Mouse (Mus musculus): ENCODE results near the gene Ndufs7. TPM values are rescaled to one million over a fixed set of nuclear protein-coding genes. Genes with fewer than 3 reads are reported as not detected.

Ndufs7 gene
- polyA plus RNA-seq, 1 experiment from 2014 or later, result 355 TPM

- H3K27ac ChIP-seq (ENCODE audit: low read length), result no peak overlapping the region
- no peaks in the 10 kb centered on the region for H3K9me3 ChIP-seq (ENCODE audit: control insufficient read depth, low read depth, low read length)
- no peak overlapping the region for H3K4me3 ChIP-seq (ENCODE audit: low read depth, low read length)
- no peak for ATAC-seq (ENCODE audit: insufficient number of reproducible peaks, insufficient read depth, low FRiP score, low read depth)
- H3K9ac ChIP-seq (replicated peaks; ENCODE audit: low read depth, low read length), result no peak overlapping the region; the same call in 1 of the 2 replicates
- WGBS, result 83% methylated on average over 10 of the region's 10 CpGs
- no peak overlapping the region for H3K4me2 ChIP-seq (replicated peaks; ENCODE audit: low read depth, low read length)
- H3K36me3 ChIP-seq (ENCODE audit: control insufficient read depth, insufficient read depth, low read length), result no peaks in the 10 kb centered on the region
- peaks cover 8% of the 10 kb centered on the region; the same call in 1 of the 2 replicates for H3K4me1 ChIP-seq (ENCODE audit: control insufficient read depth, insufficient read depth, low read length)
- H3K27me3 ChIP-seq (ENCODE audit: control insufficient read depth, insufficient read depth, low read length), result peaks cover 45% of the 10 kb centered on the region
These were observed 52.5 kb downstream of the Ndufs7 start for GRCm38 (mm10) chr10:80301256-80302081.

DNA sequence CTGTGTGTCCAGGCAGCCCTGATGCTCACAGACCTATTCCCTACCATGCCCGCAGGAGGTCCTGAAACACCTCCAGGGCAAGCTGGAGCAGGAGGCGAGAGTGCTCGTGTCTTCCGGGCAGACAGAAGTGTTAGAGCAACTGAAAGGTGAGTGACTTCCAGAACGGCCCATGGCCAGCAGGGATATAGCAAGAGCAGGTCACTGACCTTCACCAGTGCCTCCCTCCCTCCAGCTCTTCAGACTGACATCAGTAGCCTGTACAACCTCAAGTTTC is 53.1 kb downstream of the Ndufs7 start:
- WGBS, result 52% methylated on average over 5 of the region's 5 CpGs
- H3K9me3 ChIP-seq (ENCODE audit: control insufficient read depth, low read depth, low read length), result no peaks in the 10 kb centered on the region
- no peaks in the 10 kb centered on the region for H3K36me3 ChIP-seq (ENCODE audit: control insufficient read depth, insufficient read depth, low read length)
- no peak for ATAC-seq (ENCODE audit: insufficient number of reproducible peaks, insufficient read depth, low FRiP score, low read depth)
- H3K4me3 ChIP-seq (ENCODE audit: low read depth, low read length), result no peak overlapping the region
- H3K27me3 ChIP-seq (ENCODE audit: control insufficient read depth, insufficient read depth, low read length), result peaks cover 45% of the 10 kb centered on the region
- peaks cover 8% of the 10 kb centered on the region; the same call in 1 of the 2 replicates for H3K4me1 ChIP-seq (ENCODE audit: control insufficient read depth, insufficient read depth, low read length)
- no peak overlapping the region for H3K27ac ChIP-seq (ENCODE audit: low read length)
- H3K4me2 ChIP-seq (replicated peaks; ENCODE audit: low read depth, low read length), result no peak overlapping the region; the same call in 1 of the 2 replicates
- no peak overlapping the region for H3K9ac ChIP-seq (replicated peaks; ENCODE audit: low read depth, low read length)

DNA sequence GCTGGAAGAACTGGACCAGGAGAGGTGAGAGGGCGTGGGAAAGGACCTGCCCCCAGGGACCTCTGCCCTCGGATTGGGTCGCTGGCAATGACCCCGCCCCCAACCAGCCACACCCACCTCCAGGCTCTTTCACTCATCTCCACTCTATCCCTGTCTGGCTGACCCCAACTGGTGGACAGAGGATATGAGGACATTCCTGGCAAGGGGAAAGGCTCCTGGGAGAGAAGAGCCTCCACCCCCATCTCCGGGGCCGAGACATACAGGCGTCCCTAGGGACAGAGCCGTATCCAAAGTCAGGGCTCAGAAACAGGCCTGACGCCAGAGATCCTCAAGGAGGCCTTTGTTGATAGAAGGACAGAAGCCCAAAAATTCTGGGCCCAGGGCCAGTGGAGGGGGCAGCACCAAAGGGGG is 53.6 kb downstream of the Ndufs7 start:
- Histone ChIP-seq H3K4me3 (ENCODE audit: low read depth, low read length) (no peak overlapping the region), H3K9ac (replicated peaks; ENCODE audit: low read depth, low read length) (no peak overlapping the region), H3K4me1 (ENCODE audit: control insufficient read depth, insufficient read depth, low read length) (peaks cover 8% of the 10 kb centered on the region; the same call in 1 of the 2 replicates), H3K4me2 (replicated peaks; ENCODE audit: low read depth, low read length) (no peak overlapping the region; the same call in 1 of the 2 replicates), H3K9me3 (ENCODE audit: control insufficient read depth, low read depth, low read length) (no peaks in the 10 kb centered on the region), H3K27me3 (ENCODE audit: control insufficient read depth, insufficient read depth, low read length) (peaks cover 45% of the 10 kb centered on the region), H3K36me3 (ENCODE audit: control insufficient read depth, insufficient read depth, low read length) (no peaks in the 10 kb centered on the region), H3K27ac (ENCODE audit: low read length) (no peak overlapping the region)
- 15% methylated on average over 9 of the region's 9 CpGs for WGBS
- ATAC-seq (ENCODE audit: insufficient number of reproducible peaks, insufficient read depth, low FRiP score, low read depth), result 0 out of 2 replicates have a peak, but pooled peaks have one; percentile 7

DNA sequence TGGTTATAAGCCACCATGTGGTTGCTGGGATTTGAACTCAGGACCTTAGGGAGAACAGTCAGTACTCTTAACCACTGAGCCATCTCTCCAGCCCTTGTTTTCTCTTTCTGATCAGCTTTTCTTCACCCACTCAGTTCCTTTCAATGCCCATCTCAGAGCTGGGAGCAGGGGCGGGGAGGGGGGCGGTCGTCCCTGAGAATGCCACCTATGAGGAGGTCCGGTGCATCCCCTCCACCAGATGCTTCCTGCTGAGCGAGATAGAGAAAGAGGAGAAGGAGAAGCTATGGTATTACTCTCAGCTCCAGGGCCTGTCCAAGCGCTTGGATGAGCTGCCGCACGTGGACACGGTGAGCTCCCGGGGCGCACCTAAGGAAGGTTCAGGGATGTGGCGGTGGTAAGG is 55.5 kb downstream of the Ndufs7 start:
- Histone ChIP-seq H3K27me3 (ENCODE audit: control insufficient read depth, insufficient read depth, low read length) (peaks cover 31% of the 10 kb centered on the region), H3K27ac (ENCODE audit: low read length) (no peak overlapping the region), H3K9ac (replicated peaks; ENCODE audit: low read depth, low read length) (no peak overlapping the region), H3K4me2 (replicated peaks; ENCODE audit: low read depth, low read length) (no peak overlapping the region), H3K36me3 (ENCODE audit: control insufficient read depth, insufficient read depth, low read length) (no peaks in the 10 kb centered on the region), H3K4me3 (ENCODE audit: low read depth, low read length) (no peak overlapping the region), H3K4me1 (ENCODE audit: control insufficient read depth, insufficient read depth, low read length) (peaks cover 8% of the 10 kb centered on the region; the same call in 1 of the 2 replicates), H3K9me3 (ENCODE audit: control insufficient read depth, low read depth, low read length) (no peaks in the 10 kb centered on the region)
- no peak for ATAC-seq (ENCODE audit: insufficient number of reproducible peaks, insufficient read depth, low FRiP score, low read depth)
- WGBS, result 25% methylated on average over 12 of the region's 12 CpGs

GRCm38 (mm10) chr10:80304862-80305261 is 55.9 kb downstream of the Ndufs7 start:
- H3K27me3 ChIP-seq (ENCODE audit: control insufficient read depth, insufficient read depth, low read length), result peaks cover 27% of the 10 kb centered on the region
- H3K4me2 ChIP-seq (replicated peaks; ENCODE audit: low read depth, low read length), result no peak overlapping the region
- peaks cover 8% of the 10 kb centered on the region; the same call in 1 of the 2 replicates for H3K4me1 ChIP-seq (ENCODE audit: control insufficient read depth, insufficient read depth, low read length)
- H3K36me3 ChIP-seq (ENCODE audit: control insufficient read depth, insufficient read depth, low read length), result no peaks in the 10 kb centered on the region
- no peaks in the 10 kb centered on the region for H3K9me3 ChIP-seq (ENCODE audit: control insufficient read depth, low read depth, low read length)
- no peak overlapping the region for H3K27ac ChIP-seq (ENCODE audit: low read length)
- WGBS, result 9% methylated on average over 25 of the region's 25 CpGs
- H3K4me3 ChIP-seq (ENCODE audit: low read depth, low read length), result no peak overlapping the region
- ATAC-seq (ENCODE audit: insufficient number of reproducible peaks, insufficient read depth, low FRiP score, low read depth), result peak; percentile 24; the same call in 1 of the 2 replicates
- no peak overlapping the region for H3K9ac ChIP-seq (replicated peaks; ENCODE audit: low read depth, low read length)

Small RNA genes lying within 50 kb of the gene (microRNA-seq; reads per million reads assigned to microRNA genes)
- gene Mir6911, result not detected

Other genes with a start within 250 kb of the Ndufs7 start
- gene Arhgap45, start 232.5 kb upstream of the Ndufs7 start, polyA plus RNA-seq (2014; fragmentation: Nextera tagmentation; extraction: Ambion mirVana), result 5.1 and 5.7 TPM in 2 replicates
- gene Polr2e, start 209.3 kb upstream of the Ndufs7 start, polyA plus RNA-seq (2014; fragmentation: Nextera tagmentation; extraction: Ambion mirVana), result 220 TPM in 2 replicates
- gene Gpx4, start 202.0 kb upstream of the Ndufs7 start, polyA plus RNA-seq (2014; fragmentation: Nextera tagmentation; extraction: Ambion mirVana), result 434 and 466 TPM in 2 replicates
- gene Sbno2, start 143.6 kb upstream of the Ndufs7 start, polyA plus RNA-seq (2014; fragmentation: Nextera tagmentation; extraction: Ambion mirVana), result 13.2 and 15.7 TPM in 2 replicates
- 25.2 and 25.9 TPM in 2 replicates for gene Stk11, start 133.3 kb upstream of the Ndufs7 start, polyA plus RNA-seq (2014; fragmentation: Nextera tagmentation; extraction: Ambion mirVana)
- 481 and 531 TPM in 2 replicates for gene Atp5d, start 110.5 kb upstream of the Ndufs7 start, polyA plus RNA-seq (2014; fragmentation: Nextera tagmentation; extraction: Ambion mirVana)
- 7.5 and 10.1 TPM in 2 replicates for gene Cbarp, start 108.3 kb upstream of the Ndufs7 start, polyA plus RNA-seq (2014; fragmentation: Nextera tagmentation; extraction: Ambion mirVana)
- 29.3 and 32.1 TPM in 2 replicates for gene Midn, start 100.8 kb upstream of the Ndufs7 start, polyA plus RNA-seq (2014; fragmentation: Nextera tagmentation; extraction: Ambion mirVana)
- gene Cirbp, start 83.1 kb upstream of the Ndufs7 start, polyA plus RNA-seq (2014; fragmentation: Nextera tagmentation; extraction: Ambion mirVana), result 92.7 and 105 TPM in 2 replicates
- 12.5 and 13.9 TPM in 2 replicates for gene 1600002K03Rik, start 76.2 kb upstream of the Ndufs7 start, polyA plus RNA-seq (2014; fragmentation: Nextera tagmentation; extraction: Ambion mirVana)
- gene Efna2, start 69.6 kb upstream of the Ndufs7 start, polyA plus RNA-seq (2014; fragmentation: Nextera tagmentation; extraction: Ambion mirVana), result 12.2 and 12.5 TPM in 2 replicates
- gene Mum1, start 22.7 kb upstream of the Ndufs7 start, polyA plus RNA-seq (2014; fragmentation: Nextera tagmentation; extraction: Ambion mirVana), result 59.7 and 65.6 TPM in 2 replicates
- 32.1 and 49.3 TPM in 2 replicates for gene Gamt, start 11.9 kb downstream of the Ndufs7 start, polyA plus RNA-seq (2014; fragmentation: Nextera tagmentation; extraction: Ambion mirVana)
- gene Dazap1, start 12.4 kb downstream of the Ndufs7 start, polyA plus RNA-seq (2014; fragmentation: Nextera tagmentation; extraction: Ambion mirVana), result 48.6 and 51.3 TPM in 2 replicates
- gene Rps15, start 43.3 kb downstream of the Ndufs7 start, polyA plus RNA-seq (2014; fragmentation: Nextera tagmentation; extraction: Ambion mirVana), result 1,120 and 1,227 TPM in 2 replicates
- 8.1 and 8.7 TPM in 2 replicates for gene Apc2, start 46.9 kb downstream of the Ndufs7 start, polyA plus RNA-seq (2014; fragmentation: Nextera tagmentation; extraction: Ambion mirVana)
- gene 2310011J03Rik, start 71.4 kb downstream of the Ndufs7 start, polyA plus RNA-seq (2014; fragmentation: Nextera tagmentation; extraction: Ambion mirVana), result 39.6 and 43.0 TPM in 2 replicates
- gene Pcsk4, start 80.4 kb downstream of the Ndufs7 start, polyA plus RNA-seq (2014; fragmentation: Nextera tagmentation; extraction: Ambion mirVana), result 4.5 and 5.6 TPM in 2 replicates
- 18.0 and 18.5 TPM in 2 replicates for gene Reep6, start 80.8 kb downstream of the Ndufs7 start, polyA plus RNA-seq (2014; fragmentation: Nextera tagmentation; extraction: Ambion mirVana)
- 13.6 and 13.8 TPM in 2 replicates for gene Adamtsl5, start 99.3 kb downstream of the Ndufs7 start, polyA plus RNA-seq (2014; fragmentation: Nextera tagmentation; extraction: Ambion mirVana)
- 0.30 and 0.62 TPM in 2 replicates for gene Plk5, start 107.3 kb downstream of the Ndufs7 start, polyA plus RNA-seq (2014; fragmentation: Nextera tagmentation; extraction: Ambion mirVana)
- 7.7 and 8.1 TPM in 2 replicates for gene Mex3d, start 138.5 kb downstream of the Ndufs7 start, polyA plus RNA-seq (2014; fragmentation: Nextera tagmentation; extraction: Ambion mirVana)
- 194 and 200 TPM in 2 replicates for gene Mbd3, start 150.4 kb downstream of the Ndufs7 start, polyA plus RNA-seq (2014; fragmentation: Nextera tagmentation; extraction: Ambion mirVana)
- 645 and 784 TPM in 2 replicates for gene Uqcr11, start 157.7 kb downstream of the Ndufs7 start, polyA plus RNA-seq (2014; fragmentation: Nextera tagmentation; extraction: Ambion mirVana)
- 107 and 108 TPM in 2 replicates for gene Tcf3, start 184.5 kb downstream of the Ndufs7 start, polyA plus RNA-seq (2014; fragmentation: Nextera tagmentation; extraction: Ambion mirVana)
- 0.25 and 0.53 TPM in 2 replicates for gene Onecut3, start 245.7 kb downstream of the Ndufs7 start, polyA plus RNA-seq (2014; fragmentation: Nextera tagmentation; extraction: Ambion mirVana)